Mouse (Mus musculus) intestine, embryonic 16.5 days (tissue): Measurements from ENCODE around the gene A4galt. TPM values are rescaled to one million over a fixed set of nuclear protein-coding genes. Genes with fewer than 3 reads are reported as not detected.

Experiments
- ATAC-seq: fragments of 200-750 bp; cut with Nextera tagmentation; 2 replicates; pipeline ENCODE4 v1.8.0; 2017; ENCODE audit warnings: moderate TSS enrichment, moderate library complexity
- H3K27ac ChIP-seq: fragments of 300-500 bp; sonication (generic); 2 replicates; pipeline ENCODE4 v1.5.1; 2014; ENCODE audit warnings: mild to moderate bottlenecking, low read length
- H3K27me3 ChIP-seq: fragments of 300-500 bp; sonication (generic); replicated peaks from 2 replicates; pipeline ENCODE4 v1.6.1; 2014; ENCODE audit warnings: low read length, control low read depth, mixed read lengths; ENCODE audit not compliant: control insufficient read depth, insufficient read depth
- H3K36me3 ChIP-seq: fragments of 300-500 bp; sonication (generic); 2 replicates; pipeline ENCODE4 v1.6.1; 2014; ENCODE audit warnings: low read length, control low read depth; ENCODE audit not compliant: control insufficient read depth, insufficient read depth
- H3K4me1 ChIP-seq: fragments of 300-500 bp; sonication (generic); 2 replicates; pipeline ENCODE4 v1.6.1; 2014; ENCODE audit warnings: low read length, control low read depth, mixed read lengths; ENCODE audit not compliant: control insufficient read depth, insufficient read depth
- H3K4me2 ChIP-seq: fragments of 300-500 bp; sonication (generic); 2 replicates; pipeline ENCODE4 v1.6.1; 2014; ENCODE audit warnings: low read depth, low read length, control low read depth
- H3K4me3 ChIP-seq: fragments of 300-500 bp; sonication (generic); 2 replicates; pipeline ENCODE4 v1.5.1; 2014; ENCODE audit warnings: mild to moderate bottlenecking, low read length
- H3K9ac ChIP-seq: fragments of 300-500 bp; sonication (generic); 2 replicates; pipeline ENCODE4 v1.6.1; 2014; ENCODE audit warnings: low read depth, low read length
- H3K9me3 ChIP-seq: fragments of 300-500 bp; sonication (generic); 2 replicates; pipeline ENCODE4 v1.6.1; 2016; ENCODE audit warnings: low read length, control low read depth; ENCODE audit not compliant: control insufficient read depth
- WGBS: fragments of 180-500 bp; shearing (Covaris S2); extraction: QIAGEN DNeasy Blood & Tissue Kit; methylation state at CpG from one replicate; pipeline ENCODE4 v1.1.7; 2014; 5-methylcytosine and 5-hydroxymethylcytosine counted together
- polyA plus RNA-seq: library from polyadenylated mRNA; unstranded; fragments of >200 nt; fragmentation: Nextera tagmentation; extraction: Ambion mirVana; gene quantifications from 2 replicates; pipeline ENCODE4 v1.2.1, GENCODE M21; 2015

Gene A4galt
- polyA plus RNA-seq, result 3.9 and 4.2 TPM in 2 replicates

GRCm38 (mm10) chr15:83251176-83252004 lies at the start of gene A4galt:
Gene A4galt (minus strand): TSS chr15:83251774.
- peak within 1 kb of the TSS; percentile 98 for H3K4me2 ChIP-seq
- 3% methylated on average over 66 of the region's 66 CpGs for WGBS
- peak within 1 kb of the TSS; percentile 73 for H3K9ac ChIP-seq
- no peak within 1 kb of the TSS for H3K27ac ChIP-seq
- H3K9me3 ChIP-seq, result no peaks in the 10 kb centered on the region; the same call in 1 of the 2 replicates
- H3K36me3 ChIP-seq, result no peaks in the 10 kb centered on the region
- peak; percentile 48 for ATAC-seq
- peak within 1 kb of the TSS; percentile 69 for H3K4me3 ChIP-seq
- peaks cover 18% of the 10 kb centered on the region; the same call in 1 of the 2 replicates for H3K4me1 ChIP-seq
- H3K27me3 ChIP-seq, result peaks cover 15% of the 10 kb centered on the region; the same call in 1 of the 2 replicates

GRCm38 (mm10) chr15:83299916-83300582 lies 48.5 kb upstream of the A4galt start:
- H3K27ac ChIP-seq, result no peak overlapping the region
- WGBS, result 64% methylated on average over 10 of the region's 10 CpGs
- no peak overlapping the region for H3K4me3 ChIP-seq
- peaks cover 17% of the 10 kb centered on the region for H3K36me3 ChIP-seq
- H3K4me1 ChIP-seq, result peaks cover 14% of the 10 kb centered on the region
- H3K9me3 ChIP-seq, result no peaks in the 10 kb centered on the region
- H3K27me3 ChIP-seq, result no peaks in the 10 kb centered on the region
- no peak overlapping the region for H3K9ac ChIP-seq
- ATAC-seq, result no peak
- no peak overlapping the region for H3K4me2 ChIP-seq

DNA sequence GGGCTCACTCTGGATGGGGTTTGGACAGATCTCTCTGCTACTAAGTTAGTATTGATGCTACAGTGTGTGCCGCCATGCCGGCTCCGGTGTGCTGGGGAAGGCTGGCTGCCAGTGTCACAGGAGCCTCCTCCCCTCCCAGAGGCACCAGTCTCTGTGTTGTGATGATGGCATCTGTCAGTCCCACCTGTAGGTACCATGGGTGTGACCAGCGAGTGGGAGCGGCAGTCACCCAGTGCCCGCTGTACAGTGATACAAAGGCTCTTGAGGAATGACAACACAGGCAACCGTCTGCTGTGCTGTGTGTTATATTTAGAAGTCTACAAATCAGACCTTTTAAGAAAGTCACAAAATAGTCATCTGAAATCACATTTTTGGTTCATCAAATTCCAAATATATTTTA lies 47.9 kb upstream of the A4galt start:
- no peak for ATAC-seq
- Histone ChIP-seq H3K4me1 (peaks cover 10% of the 10 kb centered on the region), H3K9me3 (no peaks in the 10 kb centered on the region), H3K4me2 (no peak overlapping the region), H3K9ac (no peak overlapping the region), H3K36me3 (peaks cover 16% of the 10 kb centered on the region), H3K27ac (no peak overlapping the region), H3K27me3 (no peaks in the 10 kb centered on the region), H3K4me3 (no peak overlapping the region)
- WGBS, result 91% methylated on average over 7 of the region's 7 CpGs

DNA sequence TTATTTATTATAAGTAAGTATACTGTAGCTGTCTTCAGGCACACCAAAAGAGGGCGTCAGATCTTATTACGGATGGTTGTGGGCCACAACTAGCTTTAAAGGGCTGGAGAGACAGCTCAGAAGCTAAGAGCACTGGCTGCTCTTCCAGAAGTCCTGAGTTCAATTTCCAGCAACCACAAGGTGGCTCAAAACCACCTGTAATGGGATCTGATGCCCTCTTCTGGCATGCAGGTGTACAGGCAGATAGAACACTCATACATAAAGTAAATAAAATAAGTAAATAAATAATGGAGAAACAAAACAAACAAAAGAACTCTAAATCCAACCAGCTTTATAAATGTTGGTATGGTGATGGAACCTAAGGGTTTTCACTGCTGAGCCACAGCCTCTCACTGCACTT lies 47.2 kb upstream of the A4galt start:
- Histone ChIP-seq H3K4me2 (no peak overlapping the region), H3K4me3 (no peak overlapping the region), H3K9ac (no peak overlapping the region), H3K36me3 (peaks cover 11% of the 10 kb centered on the region), H3K27ac (no peak overlapping the region), H3K4me1 (peaks cover 7% of the 10 kb centered on the region), H3K27me3 (no peaks in the 10 kb centered on the region), H3K9me3 (no peaks in the 10 kb centered on the region)
- ATAC-seq, result no peak
- 87% methylated on average over 2 of the region's 2 CpGs for WGBS

- H3K4me3 ChIP-seq, result no peak overlapping the region
- H3K27ac ChIP-seq, result no peak overlapping the region
- ATAC-seq, result no peak
- H3K4me2 ChIP-seq, result no peak overlapping the region
- H3K9me3 ChIP-seq, result no peaks in the 10 kb centered on the region
- peaks cover 12% of the 10 kb centered on the region for H3K4me1 ChIP-seq
- H3K27me3 ChIP-seq, result no peaks in the 10 kb centered on the region
- no peak overlapping the region for H3K9ac ChIP-seq
- WGBS, result 87% methylated on average over 8 of the region's 8 CpGs
- H3K36me3 ChIP-seq, result peaks cover 11% of the 10 kb centered on the region
Measured at GRCm38 (mm10) chr15:83298313-83298712, 46.7 kb upstream of the A4galt start.

DNA sequence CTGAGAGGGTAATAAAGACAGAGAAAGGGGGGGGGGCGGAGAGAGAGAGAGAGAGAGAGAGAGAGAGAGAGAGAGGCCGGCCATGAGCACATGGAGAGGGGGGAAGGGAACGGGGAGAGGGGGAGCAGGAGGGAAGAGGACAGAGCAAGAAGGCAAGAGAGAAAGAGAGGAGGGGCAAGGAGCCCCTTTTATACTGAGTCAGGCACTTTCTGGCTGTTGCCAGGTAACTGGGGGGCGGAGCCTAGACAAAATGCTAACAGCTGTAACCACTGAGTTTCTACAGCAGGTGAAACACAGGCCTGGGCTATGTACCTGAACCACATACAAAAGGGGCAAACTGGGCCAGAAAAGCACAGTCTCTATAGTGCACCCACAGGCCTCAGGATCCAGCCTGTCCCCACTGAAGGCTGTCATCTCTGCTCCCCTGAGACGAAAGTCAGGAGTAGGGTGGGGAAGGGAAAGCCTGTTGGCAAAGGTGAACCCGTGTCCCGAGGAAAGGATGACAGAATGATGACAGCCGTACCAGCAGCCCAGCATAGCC lies 45.3 kb upstream of the A4galt start:
- no peak overlapping the region for H3K27ac ChIP-seq
- H3K27me3 ChIP-seq, result no peaks in the 10 kb centered on the region
- WGBS, result 52% methylated on average over 7 of the region's 8 CpGs
- H3K9ac ChIP-seq, result no peak overlapping the region
- H3K36me3 ChIP-seq, result peaks cover 6% of the 10 kb centered on the region
- no peak for ATAC-seq
- H3K4me1 ChIP-seq, result peaks cover 12% of the 10 kb centered on the region
- no peak overlapping the region for H3K4me2 ChIP-seq
- H3K9me3 ChIP-seq, result no peaks in the 10 kb centered on the region
- no peak overlapping the region for H3K4me3 ChIP-seq

- 91% methylated on average over 4 of the region's 4 CpGs for WGBS
Measured at GRCm38 (mm10) chr15:83296050-83296449, 44.5 kb upstream of the A4galt start.

DNA sequence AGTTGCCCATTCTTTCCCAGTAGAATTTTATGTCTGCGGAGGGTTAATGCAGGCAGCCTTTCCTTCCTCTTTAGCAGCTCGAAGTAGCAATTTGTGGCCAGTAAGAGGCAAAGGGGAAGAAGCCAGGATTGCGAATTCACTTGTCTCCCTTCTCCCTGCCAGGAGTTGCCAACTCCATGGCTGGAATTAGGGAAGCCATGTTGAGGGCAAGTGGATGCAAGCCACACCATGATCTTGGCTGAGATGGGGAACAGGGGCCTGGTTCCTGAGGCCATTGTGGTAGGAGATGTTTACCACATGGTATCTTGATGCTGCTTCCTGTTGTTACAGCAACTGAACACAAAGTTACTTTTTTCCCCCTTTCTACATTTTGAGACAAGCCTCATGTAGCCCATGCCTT lies 43.4 kb upstream of the A4galt start:
- WGBS, result 88% methylated on average over 3 of the region's 3 CpGs
- H3K36me3 ChIP-seq, result peaks cover 6% of the 10 kb centered on the region
- no peaks in the 10 kb centered on the region for H3K27me3 ChIP-seq
- no peak overlapping the region for H3K4me3 ChIP-seq
- H3K4me1 ChIP-seq, result peaks cover 12% of the 10 kb centered on the region
- no peaks in the 10 kb centered on the region for H3K9me3 ChIP-seq
- H3K9ac ChIP-seq, result no peak overlapping the region
- no peak overlapping the region for H3K4me2 ChIP-seq
- no peak overlapping the region for H3K27ac ChIP-seq
- ATAC-seq, result no peak

More at GRCm38 (mm10) chr15:83296050-83296449, 44.5 kb upstream of the A4galt start:
- Histone ChIP-seq H3K27me3 (no peaks in the 10 kb centered on the region), H3K27ac (no peak overlapping the region), H3K4me2 (no peak overlapping the region), H3K9ac (no peak overlapping the region), H3K4me1 (peaks cover 12% of the 10 kb centered on the region), H3K36me3 (peaks cover 6% of the 10 kb centered on the region), H3K4me3 (no peak overlapping the region), H3K9me3 (no peaks in the 10 kb centered on the region)
- no peak for ATAC-seq
